Mouse (Mus musculus) mouse embryonic stem cell (cell line): Measurements from ENCODE around the gene Ipo9.
"Not testable (repeated sequence)": the region's sequence is repeated elsewhere in the genome, so short reads cannot be mapped to it uniquely, and the experiment has no call there.

Experiments used
- in situ Hi-C, 2 experiments: fragments of 300-500 bp; cut with MboI; formaldehyde crosslinking; loops; 1 replicate in 1 of 2; 3 replicates in 1 of 2; pipeline ENCODE4 v1.14.3; 2019 to 2020; ENCODE audit warnings: low sequenced_read_pairs in 2 of 2, low pct_unique_long_range_greater_than_20kb in 1 of 2, mixed read lengths in 1 of 2; ENCODE audit not compliant: unreplicated experiment in 1 of 2

Ipo9 gene

DNA sequence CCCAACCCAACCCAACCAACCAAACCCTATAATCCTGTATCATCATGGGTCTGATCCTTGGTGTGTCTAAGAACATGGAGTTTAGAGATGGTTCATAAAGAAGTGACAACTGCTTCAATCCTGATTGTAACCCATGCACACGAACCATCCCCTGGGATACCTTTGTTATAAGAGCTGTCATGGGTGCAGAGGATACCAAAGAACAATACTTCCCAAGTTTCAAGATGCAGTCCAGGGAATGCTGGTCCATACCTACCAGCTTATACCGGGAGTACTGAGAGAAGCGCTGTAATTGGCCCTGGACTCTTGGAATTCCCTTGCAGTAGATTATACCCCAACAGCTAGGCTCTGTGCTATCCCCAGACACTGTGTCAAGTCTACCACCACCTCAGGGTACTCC, 11.6 kb upstream of the Ipo9 start:
- in situ Hi-C loops, result no loop called here

DNA sequence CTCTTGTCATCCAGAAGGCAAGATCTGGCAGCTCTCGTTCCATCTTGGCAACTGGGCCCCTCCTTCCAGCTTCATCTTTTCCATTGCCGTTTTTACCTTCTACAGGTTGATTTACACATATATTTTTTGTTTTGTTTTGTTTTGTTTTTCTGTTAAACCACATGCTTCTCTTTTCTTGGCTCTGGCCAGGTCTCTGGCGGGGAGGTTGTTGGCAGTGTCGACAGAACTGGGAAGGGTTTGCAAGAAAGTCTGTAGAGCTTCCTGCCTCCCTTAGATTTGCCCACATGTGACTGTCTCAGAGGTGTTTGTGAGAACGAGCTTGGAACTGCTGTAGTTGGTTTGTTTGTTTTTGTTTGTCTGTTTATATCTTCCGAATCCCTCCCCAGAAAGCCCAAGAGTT, 10.7 kb upstream of the Ipo9 start:
- in situ Hi-C loops, result no loop called here

DNA sequence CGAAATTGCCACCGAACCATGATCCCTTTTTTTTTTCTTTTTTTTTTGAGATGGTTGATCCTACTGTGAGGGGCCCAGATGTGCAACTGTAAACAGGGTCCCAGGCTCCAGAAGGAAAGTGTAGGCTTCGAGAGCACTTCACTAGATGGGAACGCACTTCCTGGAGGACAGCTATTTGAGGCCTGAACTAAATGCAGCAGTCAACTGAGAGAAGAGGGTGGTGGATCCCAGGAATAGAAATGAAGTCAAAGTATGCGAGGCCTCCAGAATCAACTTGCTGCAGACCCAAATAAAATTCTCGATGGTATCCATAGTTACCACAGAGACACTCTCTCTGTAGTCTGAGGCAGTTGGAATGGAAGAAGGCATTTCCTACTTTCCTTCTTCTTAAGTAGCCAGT, 8.5 kb upstream of the Ipo9 start:
- in situ Hi-C loops, result no loop called here

DNA sequence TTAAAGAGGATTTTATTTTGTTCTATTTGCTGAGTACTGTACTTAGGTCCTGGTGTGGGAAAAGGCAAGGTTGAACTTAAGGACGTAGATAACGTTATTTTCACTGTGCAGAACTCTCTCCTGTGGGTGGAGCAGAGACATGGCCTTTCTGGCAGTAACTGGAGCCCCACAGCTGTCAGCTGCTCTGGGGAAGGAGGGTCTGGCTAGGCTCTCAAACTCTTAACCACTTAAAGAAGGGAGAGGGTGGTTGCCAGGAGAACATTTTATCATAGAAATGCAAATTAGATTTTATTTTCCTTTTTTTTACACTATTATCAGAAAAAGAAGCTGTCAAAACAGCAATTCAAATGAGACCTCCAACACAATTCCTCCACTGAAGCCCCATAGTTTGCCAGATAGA, 5.5 kb upstream of the Ipo9 start:
- in situ Hi-C loops, result no loop called here

DNA sequence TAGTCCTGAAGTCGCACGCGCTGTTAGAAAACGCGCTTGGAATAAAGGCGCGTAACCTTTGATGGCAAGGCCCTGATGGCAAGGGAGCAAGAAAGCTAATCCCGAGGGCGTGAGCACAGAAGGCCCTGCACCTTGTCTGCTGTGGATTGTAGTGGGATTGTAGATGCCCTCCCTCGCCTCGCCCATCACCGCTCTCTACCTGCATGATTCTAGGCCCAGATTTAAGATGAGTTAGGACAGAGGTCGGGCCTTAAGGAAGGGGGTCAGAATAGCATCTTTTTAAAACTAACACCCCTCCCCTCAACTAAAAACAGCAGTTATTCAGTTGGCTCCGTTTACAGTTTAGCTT, 344 bp upstream of the Ipo9 start:
- in situ Hi-C loops, result no loop called here

DNA sequence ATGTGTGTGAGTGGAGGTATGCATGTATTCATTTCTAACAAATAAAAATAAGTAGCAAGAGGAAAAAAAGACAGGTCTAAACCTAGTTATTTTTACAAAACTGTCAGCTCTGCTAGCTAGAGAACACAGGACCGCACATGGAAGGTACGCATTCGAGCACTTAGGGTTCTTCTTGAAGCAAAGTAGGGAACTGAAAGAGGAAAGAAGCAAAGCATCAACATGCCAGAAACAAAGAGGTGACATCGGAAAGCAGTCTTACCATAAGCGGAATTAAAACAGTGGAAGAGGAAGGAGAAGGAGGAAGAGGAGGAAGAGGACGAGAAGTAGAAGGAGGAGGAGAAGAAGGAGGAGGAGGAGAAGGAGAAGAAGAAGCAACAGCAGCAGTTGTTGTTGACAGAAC, 2.9 kb downstream of the Ipo9 start:
- in situ Hi-C loops, result no loop called here

DNA sequence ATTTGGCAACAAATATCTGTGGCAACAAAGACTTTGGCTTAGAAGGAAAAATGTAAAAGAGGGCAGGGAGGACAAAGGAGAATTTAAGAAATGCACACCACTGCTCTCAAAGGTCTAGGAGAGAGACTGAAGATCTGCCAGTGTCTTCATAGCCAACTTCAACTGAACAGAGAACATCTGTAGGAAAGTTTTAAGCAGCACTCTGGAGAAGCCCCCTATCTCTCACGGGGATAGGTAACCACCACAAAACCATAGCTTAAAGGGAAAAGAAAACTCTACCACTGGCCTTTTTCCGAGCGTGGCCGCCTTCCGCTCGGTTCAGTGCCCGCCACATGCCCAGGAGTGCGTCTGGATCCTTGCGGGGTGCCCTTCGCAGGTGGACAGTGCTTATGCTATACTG, 3.7 kb downstream of the Ipo9 start:
- in situ Hi-C loops, result no loop called here

DNA sequence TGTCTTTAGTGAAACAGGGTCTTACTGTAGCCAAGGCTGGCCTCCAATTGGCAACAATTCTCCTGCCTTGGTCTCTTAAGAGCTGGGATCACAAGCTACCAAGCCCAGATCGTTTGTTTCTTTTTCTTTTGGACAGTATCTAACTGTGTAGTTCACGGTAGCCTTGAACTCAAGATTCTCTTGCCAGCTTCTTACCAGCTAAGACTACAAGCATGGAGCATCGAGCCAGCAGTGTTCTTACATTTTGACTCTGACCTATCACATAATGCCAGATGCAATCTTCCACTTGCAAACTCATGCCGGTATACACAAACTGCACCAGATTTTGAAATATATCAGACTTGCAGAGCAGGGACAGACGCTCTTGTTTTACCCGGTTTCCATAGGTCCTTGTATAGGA, 7.5 kb downstream of the Ipo9 start:
- in situ Hi-C loops, result no loop called here

DNA sequence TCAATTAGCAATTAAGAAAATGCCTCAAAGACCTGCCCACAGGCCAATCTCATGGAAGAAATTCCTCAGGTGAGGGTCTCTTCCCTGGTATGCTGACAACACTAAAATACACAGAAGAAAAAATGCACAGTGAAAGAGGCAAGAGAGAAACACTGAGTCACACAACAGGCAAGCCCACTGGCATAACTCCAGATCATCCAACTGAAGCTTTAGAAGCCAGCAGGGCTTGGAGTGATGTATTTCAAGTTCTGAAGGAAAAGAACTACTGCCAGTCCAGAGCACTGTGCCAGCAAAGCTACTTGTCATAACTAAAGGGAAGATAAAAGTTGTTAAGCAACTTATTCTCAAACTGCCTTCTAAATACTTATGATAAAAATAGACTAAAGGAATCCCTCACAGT, 16.3 kb downstream of the Ipo9 start:
- in situ Hi-C loops, result no loop called here

DNA sequence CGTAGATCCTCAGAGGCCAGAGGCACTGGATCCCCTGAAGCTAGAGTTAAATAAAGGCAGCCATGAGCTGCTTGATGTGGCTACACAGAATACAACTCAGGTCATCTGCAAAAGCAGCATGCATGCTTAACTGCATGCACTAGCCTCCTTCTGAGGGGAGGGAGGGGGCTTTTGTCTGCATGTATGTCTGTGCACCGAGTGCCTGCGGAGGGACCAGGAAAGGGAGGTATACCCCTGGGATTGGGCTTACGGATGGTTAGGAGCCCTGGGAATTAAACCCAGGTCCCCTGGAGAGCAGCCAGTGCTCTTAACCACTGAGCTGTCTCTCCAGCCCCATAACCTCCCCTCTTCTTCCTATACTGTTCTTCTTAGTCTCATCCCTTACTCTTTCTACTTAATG, 18.2 kb downstream of the Ipo9 start:
- in situ Hi-C loops, result no loop called here

DNA sequence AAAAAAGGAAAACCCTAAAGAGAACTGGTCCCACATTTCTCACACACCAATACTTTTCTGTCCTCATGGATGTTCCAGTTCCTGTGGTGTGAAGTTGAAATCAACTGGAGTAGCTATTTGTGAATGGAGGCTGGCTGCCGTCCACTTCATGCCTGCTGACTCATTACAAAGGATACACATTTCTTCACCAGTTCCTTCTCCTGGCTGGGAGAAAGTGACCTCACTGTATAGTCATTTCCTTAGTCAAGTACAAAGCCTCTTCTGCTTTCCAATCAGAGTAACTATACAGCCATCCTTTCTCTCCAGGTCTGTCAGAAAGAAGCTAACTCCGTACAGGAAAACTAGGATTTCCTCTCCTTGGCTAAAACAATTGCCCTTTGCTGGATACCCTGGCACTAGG, 19.3 kb downstream of the Ipo9 start:
- in situ Hi-C loops, result no loop called here

DNA sequence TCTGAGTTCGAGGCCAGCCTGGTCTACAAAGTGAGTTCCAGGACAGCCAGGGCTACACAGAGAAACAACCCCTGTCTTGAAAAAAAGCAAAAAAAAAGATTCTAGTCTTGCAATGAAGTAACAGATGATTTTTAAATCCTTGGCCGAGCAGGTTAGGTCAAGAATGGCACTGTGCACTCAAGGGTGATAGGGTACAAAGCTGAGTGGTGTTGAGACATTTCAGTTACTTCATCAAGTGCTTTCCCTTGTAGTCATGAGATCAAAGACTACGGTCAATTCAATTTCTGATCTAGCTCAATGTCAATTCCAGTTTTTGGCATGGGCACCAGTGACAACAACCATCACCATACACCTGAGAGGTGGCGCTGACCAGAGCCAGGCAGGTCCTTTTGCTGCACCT, 21.3 kb downstream of the Ipo9 start:
- in situ Hi-C loops, result no loop called here

DNA sequence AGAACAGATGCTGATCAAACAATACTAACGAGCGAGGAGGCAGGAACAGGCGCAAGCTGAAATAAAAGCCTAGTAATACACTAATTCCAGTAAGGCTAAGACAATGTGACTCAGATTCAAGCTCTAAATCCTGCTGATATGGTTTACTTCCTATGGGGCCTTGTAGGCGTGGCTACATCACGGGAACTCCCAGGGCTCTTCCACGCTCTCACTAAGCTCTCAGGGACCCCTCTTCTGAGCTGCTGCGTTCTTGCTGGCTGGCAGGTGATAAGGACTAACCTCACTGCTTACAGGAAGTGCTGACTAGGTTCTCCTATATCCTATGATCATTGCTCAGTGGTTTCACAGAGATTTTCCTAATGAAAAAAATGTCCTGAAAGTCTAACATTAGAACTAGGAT, 24.9 kb downstream of the Ipo9 start:
- in situ Hi-C loops, result no loop called here

DNA sequence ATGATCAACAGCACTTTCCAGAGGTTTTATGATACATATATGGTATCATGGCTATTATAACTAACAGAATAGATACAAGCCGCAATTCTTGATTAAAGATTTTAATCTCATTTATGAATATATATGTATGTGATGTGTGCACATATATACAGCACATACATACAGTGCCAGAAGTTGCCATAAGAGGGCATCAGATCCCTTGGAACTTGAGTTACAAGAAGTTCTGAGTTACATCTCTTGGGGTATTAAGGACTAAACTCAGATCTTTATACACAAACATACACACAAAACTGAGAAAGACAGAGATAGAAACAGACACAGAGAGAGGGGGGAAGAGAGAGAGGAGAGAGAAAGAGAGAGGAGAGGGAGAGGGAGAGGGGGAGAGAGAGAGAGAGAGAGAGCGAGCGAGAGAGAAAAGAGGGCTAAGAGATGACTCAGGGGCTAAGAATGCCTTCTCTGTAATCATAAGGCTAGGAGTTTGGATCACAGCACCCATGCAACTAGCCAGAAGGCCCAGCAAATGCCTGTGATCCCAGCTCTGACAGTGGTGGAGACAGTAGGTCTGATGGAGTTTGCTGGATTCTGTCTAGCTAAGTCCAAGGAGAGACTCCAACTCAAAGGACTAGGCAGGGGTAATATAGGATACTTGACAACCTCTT, 28.7 kb downstream of the Ipo9 start:
- in situ Hi-C loops, result no loop called here

DNA sequence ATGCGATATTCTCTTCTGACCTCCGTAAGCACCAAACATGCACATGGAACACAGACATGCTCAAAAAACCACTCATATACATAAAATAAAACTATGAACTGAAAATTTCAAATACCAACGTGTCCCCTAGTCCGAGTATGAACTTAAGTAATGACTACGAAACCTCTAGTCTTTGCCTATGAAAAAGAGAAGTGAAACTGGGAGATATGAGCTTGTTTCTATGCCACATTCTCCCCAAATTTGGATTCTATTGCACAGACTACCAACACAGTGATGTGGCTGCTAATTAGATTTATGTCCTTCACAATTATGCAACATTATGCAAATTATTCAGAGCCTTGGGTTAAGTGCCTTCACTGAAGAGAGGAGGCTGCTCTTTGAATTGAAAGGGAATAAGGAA, 30.8 kb downstream of the Ipo9 start:
- in situ Hi-C loops, result no loop called here

DNA sequence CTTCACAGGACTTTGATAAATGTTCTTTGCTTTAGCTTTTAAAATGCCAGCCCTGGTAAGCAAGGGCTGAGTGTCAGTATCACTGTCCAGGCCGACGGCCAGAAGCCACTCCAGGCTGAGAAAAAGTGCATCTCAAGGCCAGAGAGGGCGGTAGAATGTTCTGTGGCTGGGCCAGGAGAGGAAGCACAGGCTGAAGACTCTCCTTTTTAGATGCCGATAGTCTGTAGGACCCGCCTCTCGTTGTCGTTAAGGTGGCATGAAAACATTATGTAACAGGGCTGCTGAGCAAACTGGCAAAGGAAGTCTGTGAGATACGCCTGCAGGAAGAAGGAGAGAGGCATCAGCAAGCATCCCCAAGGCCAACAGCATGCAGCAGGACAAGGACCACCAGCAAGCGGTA, 45.1 kb downstream of the Ipo9 start:
- in situ Hi-C loops, result no loop called here

DNA sequence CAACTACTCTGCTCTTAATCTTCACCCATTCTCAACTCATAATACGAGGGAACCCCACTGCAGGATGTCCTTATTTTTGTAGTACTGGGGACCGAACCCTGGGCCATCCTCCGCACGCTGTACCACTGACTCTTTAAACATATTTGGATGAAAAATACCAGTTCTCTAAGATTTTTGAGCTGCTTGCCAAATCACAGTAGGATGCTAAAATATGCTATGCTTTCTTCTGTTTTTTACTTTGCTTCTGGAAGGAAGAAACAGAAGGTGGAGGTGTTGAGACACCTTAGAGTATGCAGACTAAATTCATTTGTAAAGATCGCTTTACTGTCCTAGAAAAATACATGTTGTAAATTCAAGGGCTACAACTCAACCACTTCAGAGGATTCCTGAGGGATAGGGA, 46.1 kb downstream of the Ipo9 start:
- in situ Hi-C loops, result no loop called here

DNA sequence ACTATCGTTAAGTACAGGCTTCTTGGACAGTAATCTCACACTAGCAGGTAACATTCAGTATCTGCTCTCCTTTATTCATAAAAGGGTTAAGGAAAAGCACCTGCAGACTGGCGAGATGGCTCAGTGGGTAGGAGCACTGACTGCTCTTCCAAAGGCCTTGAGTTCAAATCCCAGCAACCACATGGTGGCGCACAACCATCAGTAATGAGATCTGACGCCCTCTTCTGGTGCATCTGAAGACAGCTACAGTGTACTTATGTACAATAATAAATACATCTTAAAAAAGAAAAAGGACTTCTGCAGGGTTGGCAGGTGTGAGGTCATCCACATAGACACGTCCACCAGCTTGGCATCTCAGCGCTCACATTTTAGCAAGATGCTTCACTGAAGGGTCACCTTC, 48.7 kb downstream of the Ipo9 start:
- in situ Hi-C loops, result not testable (repeated sequence)

DNA sequence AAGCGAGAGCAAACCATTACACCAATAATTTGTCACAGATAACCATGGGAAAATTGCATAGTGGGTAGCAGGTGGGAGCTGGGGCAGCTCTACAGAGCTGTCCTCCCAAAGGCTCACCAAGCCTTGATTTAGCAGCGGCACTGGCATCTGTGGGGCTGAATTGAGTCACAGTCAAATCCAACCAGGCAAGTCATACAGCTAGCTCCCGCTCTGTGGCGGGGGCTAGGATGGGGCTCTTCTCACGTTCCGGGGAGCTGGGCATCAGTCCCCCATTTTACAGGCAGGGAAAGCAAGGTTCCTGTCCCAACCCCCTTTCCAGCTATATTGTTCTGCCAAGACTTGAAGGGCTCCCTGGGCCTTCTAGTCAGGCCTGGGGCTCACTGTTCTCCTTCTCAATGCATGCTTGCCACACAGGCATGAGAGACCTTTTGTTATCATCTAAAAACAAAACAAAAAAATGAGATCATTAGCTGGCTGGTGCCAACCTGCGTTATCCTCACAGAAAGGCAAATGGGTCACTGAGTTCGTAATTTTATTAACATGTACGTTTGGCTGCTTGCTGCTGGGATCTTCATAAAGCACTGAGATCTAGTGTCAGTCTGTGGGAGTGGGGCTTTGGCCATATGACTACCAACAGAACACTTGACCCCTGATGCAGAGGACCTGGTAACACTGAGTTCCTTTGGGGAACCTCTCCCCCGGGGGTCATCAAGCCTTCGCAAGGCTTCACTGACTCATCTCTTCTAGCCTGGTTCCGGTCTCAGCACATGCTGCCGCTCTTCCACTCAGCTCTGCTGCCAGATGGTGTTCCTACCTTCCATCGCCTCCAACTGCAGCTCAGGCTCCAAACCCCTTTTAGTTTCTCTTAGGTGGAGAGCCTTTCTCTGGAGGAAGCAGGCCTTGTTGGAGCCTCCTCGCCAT, 50.0 kb downstream of the Ipo9 start:
- in situ Hi-C loops, result no loop called here

DNA sequence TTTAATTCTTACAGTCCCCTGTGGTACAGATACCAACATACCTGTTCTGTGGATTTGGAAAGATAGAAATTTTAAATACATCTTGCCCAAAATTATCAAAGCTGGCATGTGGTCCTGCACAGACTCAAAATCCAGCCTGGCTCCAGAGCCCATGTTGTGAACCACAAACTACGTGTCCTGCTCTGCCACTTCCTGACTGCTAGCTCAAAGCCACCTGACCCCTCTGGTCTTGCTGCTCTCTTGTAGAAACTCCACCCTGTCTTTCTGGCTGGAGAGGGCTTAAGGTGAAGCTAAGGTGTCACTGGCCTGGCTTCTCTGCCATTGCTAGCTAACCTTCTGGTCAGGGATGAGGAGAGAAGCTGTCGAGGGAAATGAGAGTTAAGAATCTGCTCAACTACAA, 51.3 kb downstream of the Ipo9 start:
- in situ Hi-C loops, result no loop called here
